ENCODE assay signal across 1 mouse cellular context in the genomic region with DNA sequence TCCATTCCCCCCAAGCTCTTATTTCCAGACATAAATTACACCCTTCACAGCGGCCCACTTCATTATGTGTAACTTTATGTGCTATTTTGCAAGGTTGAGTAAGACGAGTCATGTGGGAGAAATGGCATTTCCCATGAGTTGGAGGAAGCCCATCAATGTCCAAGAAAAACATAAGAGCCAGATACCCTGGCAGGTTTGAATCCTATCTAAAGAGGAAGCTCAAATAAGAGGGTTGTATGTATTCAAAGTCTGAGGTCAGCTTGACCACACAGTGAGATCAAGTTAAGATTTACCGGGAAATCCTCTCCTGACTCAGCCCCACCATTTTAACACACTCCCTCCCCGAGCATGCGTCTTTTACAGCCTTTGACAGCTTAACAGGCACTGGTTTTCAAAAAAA.
TF ChIP-seq lines count a peak whose summit lies in the region.

No protein-coding gene starts in this region.

TF ChIP-seq in CH12.LX, 34 proteins besides CTCF, POLR2A, EP300 and RAD21:
- no peak for TF ChIP-seq IRF4 (IDR thresholded peaks at IDR 0.05; ENCODE audit: low read depth, low read length)
- no peak for TF ChIP-seq NRF1 (IDR thresholded peaks at IDR 0.05; ENCODE audit: low read depth, low read length)
- no peak for TF ChIP-seq USF1 (IDR thresholded peaks at IDR 0.05; ENCODE audit: low read depth, low read length)
- TF ChIP-seq ETS1 (conservative IDR thresholded peaks at IDR 0.05; ENCODE audit: low read depth, low read length) = no peak
- no peak for TF ChIP-seq TCF12 (IDR thresholded peaks at IDR 0.05; ENCODE audit: low read depth, low read length)
- no peak for TF ChIP-seq CHD1 (IDR thresholded peaks at IDR 0.05; ENCODE audit: low read depth, low read length)
- TF ChIP-seq TBP (conservative IDR thresholded peaks at IDR 0.05; ENCODE audit: low read depth, low read length) = no peak
